Mouse (Mus musculus): Measurements from ENCODE around the gene Med14. TPM values are rescaled to one million over a fixed set of nuclear protein-coding genes. Genes with fewer than 3 reads are reported as not detected.

Med14 gene
- total RNA-seq, 2 experiments from 2014 or later: 17.8 to 18.6 TPM

- no peak for DNase-seq
- intact Hi-C loops (cut with DNase I; ENCODE audit: low total_unique reads): no loop called here
These were observed 75.8 kb downstream of the Med14 start for GRCm38 (mm10) chrX:12686071-12686470.

GRCm38 (mm10) chrX:12677396-12677795 lies 84.5 kb downstream of the Med14 start:
- intact Hi-C loops (cut with DNase I; ENCODE audit: low total_unique reads): no loop called here
- DNase-seq: peak; percentile 50

- peak; percentile 91 for DNase-seq
- intact Hi-C loops (cut with DNase I; ENCODE audit: low total_unique reads): no loop called here
These were observed 88.7 kb downstream of the Med14 start, which contains the start of gene 1810030O07Rik for GRCm38 (mm10) chrX:12673054-12673775. TSS of gene 1810030O07Rik (minus strand) at chrX:12673668.

- no peak for DNase-seq
- intact Hi-C loops (cut with DNase I; ENCODE audit: low total_unique reads): no loop called here
These were observed 108.0 kb downstream of the Med14 start for GRCm38 (mm10) chrX:12653879-12654278.

GRCm38 (mm10) chrX:12651906-12652305 lies 110.0 kb downstream of the Med14 start:
- DNase-seq: no peak
- intact Hi-C loops (cut with DNase I; ENCODE audit: low total_unique reads): no loop called here

GRCm38 (mm10) chrX:12645531-12646304 lies 116.2 kb downstream of the Med14 start:
- no peak for DNase-seq
- intact Hi-C loops (cut with DNase I; ENCODE audit: low total_unique reads): no loop called here

- DNase-seq: no peak
- intact Hi-C loops (cut with DNase I; ENCODE audit: low total_unique reads): no loop called here
These were observed 116.9 kb downstream of the Med14 start for GRCm38 (mm10) chrX:12644976-12645375.

Other genes starting within 250 kb of the Med14 start
- 10 to 100 TPM; 11.1 to 13.7 TPM for gene Atp6ap2, start 174.3 kb downstream of the Med14 start, total RNA-seq (2021)
- 1 to 10 TPM; 5.8 to 7.7 TPM for gene 1810030O07Rik, start 88.4 kb downstream of the Med14 start, total RNA-seq (2021)

Measured in gastrocnemius, postnatal 14 days (tissue).